Mouse (Mus musculus) olfactory bulb, adult 2 months (tissue): ENCODE measurements around the gene Cbfb.

Experiments used
- CTCF ChIP-seq: fragments of 200-500 bp; IDR thresholded peaks from 2 replicates; pipeline ENCODE4 v1.5.1; 2012; ENCODE audit warnings: low read depth, mild to moderate bottlenecking, low read length, moderate library complexity; ENCODE audit not compliant: insufficient read depth
- POLR2A ChIP-seq: fragments of 200-500 bp; IDR thresholded peaks from 2 replicates; pipeline ENCODE4 v1.6.1; 2012; ENCODE audit warnings: mild to moderate bottlenecking, low read depth, low read length, moderate library complexity; ENCODE audit not compliant: insufficient read depth

- TF ChIP-seq CTCF (no peak), POLR2A (no peak)
These were observed 67.1 kb downstream of the Cbfb start for GRCm38 (mm10) chr8:105237442-105238142.
